9 mouse cellular contexts compared by ENCODE assay signal in genomic region chr13:21710821-21711525, GRCm38 (mm10). TPM values are rescaled to one million over a fixed set of nuclear protein-coding genes. Genes with fewer than 3 reads are reported as not detected.
DNase-seq lines count a peak whose midpoint lies in the region; ATAC-seq and TF ChIP-seq lines count a peak whose summit lies in the region.
"Had no signal": no experiment of that assay in that cellular context is flagged by ENCODE, and none has a peak within 500 bp of the region (broad histone marks: within the 10 kb centered on the region; RNA-seq: fewer than 3 reads in every experiment).

No protein-coding gene starts in this region.

- TF ChIP-seq POLR2A in ES-Bruce4 (IDR thresholded peaks at IDR 0.05; ENCODE audit: insufficient read depth, low read length) = no peak
- TF ChIP-seq POLR2A in testis, adult 2 months (IDR thresholded peaks at IDR 0.05; ENCODE audit: control insufficient read depth, low read depth, low read length) = no peak

- no peaks in the 10 kb centered on the region for H3K36me3 ChIP-seq in ES-Bruce4 (ENCODE audit: control insufficient read depth, insufficient read depth, low read length, poor library complexity, severe bottlenecking)
- no peaks in the 10 kb centered on the region for H3K36me3 ChIP-seq in forebrain, embryonic 13.5 days (ENCODE audit: poor library complexity, severe bottlenecking)
- H3K36me3 ChIP-seq in liver, postnatal 0 days (replicated peaks; ENCODE audit: insufficient read depth, low read length) = no peaks in the 10 kb centered on the region
- no peaks in the 10 kb centered on the region for H3K36me3 ChIP-seq in neural tube, embryonic 14.5 days (ENCODE audit: control insufficient read depth, insufficient read depth, low read length)
- no peaks in the 10 kb centered on the region for H3K36me3 ChIP-seq in testis, adult 2 months (ENCODE audit: control insufficient read depth, insufficient read depth, low read length)

- H3K27ac ChIP-seq in ES-Bruce4 (ENCODE audit: insufficient read depth, low read length) = no peak overlapping the region
- no peak overlapping the region for H3K27ac ChIP-seq in forebrain, embryonic 13.5 days
- H3K27ac ChIP-seq in liver, postnatal 0 days (ENCODE audit: low read depth) = no peak overlapping the region
- H3K27ac ChIP-seq in neural tube, embryonic 14.5 days (ENCODE audit: low read depth, low read length) = no peak overlapping the region
- H3K27ac ChIP-seq in testis, adult 2 months (ENCODE audit: control insufficient read depth, insufficient read depth, low read depth, low read length) = no peak overlapping the region

- no peaks in the 10 kb centered on the region for H3K9me3 ChIP-seq in ES-Bruce4 (replicated peaks; ENCODE audit: control insufficient read depth, insufficient read depth, low read length, poor library complexity, severe bottlenecking)
- H3K9me3 ChIP-seq in forebrain, embryonic 13.5 days (replicated peaks) = no peaks in the 10 kb centered on the region
- no peaks in the 10 kb centered on the region for H3K9me3 ChIP-seq in liver, postnatal 0 days (ENCODE audit: low read length)
- H3K9me3 ChIP-seq in neural tube, embryonic 14.5 days (ENCODE audit: control insufficient read depth, low read length) = no peaks in the 10 kb centered on the region

- ATAC-seq in cerebellum, adult (ENCODE audit: insufficient number of reproducible peaks, low FRiP score, low TSS enrichment) = peak; percentile 38; the same call in 1 of the 2 replicates
- peak; percentile 85 for ATAC-seq in forebrain, embryonic 13.5 days
- ATAC-seq in liver, postnatal 0 days = peak; percentile 66
- peak; percentile 89 for ATAC-seq in neural tube, embryonic 14.5 days (ENCODE audit: low read depth)

- H3K27me3 ChIP-seq in ES-Bruce4 (ENCODE audit: control insufficient read depth, insufficient read depth, low read length, poor library complexity, severe bottlenecking) = no peaks in the 10 kb centered on the region
- H3K27me3 ChIP-seq in forebrain, embryonic 13.5 days = no peaks in the 10 kb centered on the region
- no peaks in the 10 kb centered on the region for H3K27me3 ChIP-seq in liver, postnatal 0 days (ENCODE audit: insufficient read depth, low read length)
- no peaks in the 10 kb centered on the region for H3K27me3 ChIP-seq in neural tube, embryonic 14.5 days (ENCODE audit: control insufficient read depth, insufficient read depth, low read length)
- H3K27me3 ChIP-seq in testis, adult 2 months (ENCODE audit: control insufficient read depth, insufficient read depth, low read length) = no peaks in the 10 kb centered on the region

- 1% methylated on average over 22 of the region's 22 CpGs for WGBS in forebrain, embryonic 13.5 days
- 1% methylated on average over 22 of the region's 22 CpGs for WGBS in liver, postnatal 0 days (ENCODE audit: insufficient replicate concordance)
- 2% methylated on average over 22 of the region's 22 CpGs for WGBS in neural tube, embryonic 14.5 days

- no peaks in the 10 kb centered on the region for H3K4me1 ChIP-seq in ES-Bruce4 (ENCODE audit: control insufficient read depth, insufficient read depth, low read length)
- H3K4me1 ChIP-seq in forebrain, embryonic 13.5 days = peaks cover 8% of the 10 kb centered on the region
- H3K4me1 ChIP-seq in liver, postnatal 0 days (ENCODE audit: insufficient read depth) = peaks cover 14% of the 10 kb centered on the region
- peaks cover 8% of the 10 kb centered on the region; the same call in 1 of the 2 replicates for H3K4me1 ChIP-seq in neural tube, embryonic 14.5 days (ENCODE audit: control insufficient read depth, insufficient read depth, low read length)
- no peaks in the 10 kb centered on the region; the same call in 1 of the 2 replicates for H3K4me1 ChIP-seq in testis, adult 2 months (ENCODE audit: control insufficient read depth, insufficient read depth, low read length)

- peak; percentile 82 to 87 for DNase-seq in heart, postnatal 10 days
- DNase-seq in kidney, postnatal 36 days = peak; percentile 68 to 81
- peak; percentile 82 for DNase-seq in liver, postnatal 0 days

- 0 out of 2 replicates have a peak, but pooled peaks have one; percentile 12 for TF ChIP-seq EP300 in ES-Bruce4 (IDR thresholded peaks at IDR 0.05; ENCODE audit: insufficient read depth, low read depth, low read length)
- no peak for TF ChIP-seq EP300 in liver, postnatal 0 days (IDR thresholded peaks at IDR 0.05; ENCODE audit: low read depth)

- peak overlapping the region; percentile 78 for H3K9ac ChIP-seq in ES-Bruce4 (ENCODE audit: low read depth, poor library complexity, severe bottlenecking)
- peak overlapping the region; percentile 49 for H3K9ac ChIP-seq in forebrain, embryonic 13.5 days
- peak overlapping the region; percentile 28 for H3K9ac ChIP-seq in liver, postnatal 0 days (replicated peaks)
- no peak overlapping the region; the same call in 1 of the 2 replicates for H3K9ac ChIP-seq in neural tube, embryonic 14.5 days (replicated peaks; ENCODE audit: low read depth, low read length)

- peak overlapping the region; percentile 65 for H3K4me2 ChIP-seq in forebrain, embryonic 13.5 days
- H3K4me2 ChIP-seq in liver, postnatal 0 days (ENCODE audit: low read depth, low read length) = peak overlapping the region; percentile 76
- peak overlapping the region; percentile 73 for H3K4me2 ChIP-seq in neural tube, embryonic 14.5 days (ENCODE audit: low read depth, low read length)

- peak overlapping the region; percentile 90 for H3K4me3 ChIP-seq in ES-Bruce4 (ENCODE audit: low read depth, low read length)
- H3K4me3 ChIP-seq in forebrain, embryonic 13.5 days = peak overlapping the region; percentile 49
- peak overlapping the region; percentile 62 for H3K4me3 ChIP-seq in liver, postnatal 0 days (ENCODE audit: low read depth, low read length)
- peak overlapping the region; percentile 58 for H3K4me3 ChIP-seq in neural tube, embryonic 14.5 days (ENCODE audit: low read depth, low read length)
- peak overlapping the region; percentile 59 for H3K4me3 ChIP-seq in testis, adult 2 months (ENCODE audit: control insufficient read depth, low read depth, low read length)

- intact Hi-C loops in heart, postnatal 10 days (cut with DNase I) = loop anchor here (2.0 to 10.0 kb wide), 7 partner anchors 74 to 1806 kb away; partner anchors contain the start of genes Zfp184 and Zkscan3

- no peak for TF ChIP-seq CTCF in ES-Bruce4 (IDR thresholded peaks at IDR 0.05; ENCODE audit: low read depth, low read length)
- no peak for TF ChIP-seq CTCF in liver, postnatal 0 days (IDR thresholded peaks at IDR 0.05; ENCODE audit: low read depth)
- no peak for TF ChIP-seq CTCF in testis, adult 2 months (IDR thresholded peaks at IDR 0.05; ENCODE audit: control insufficient read depth, insufficient read depth, insufficient replicate concordance, low read depth, low read length)

RNA-seq across cellular contexts. Expression of gene Hist1h2bl, which starts 5.0 kb away (rescaled TPM):
- 25.5 and 27.2 TPM in 2 replicates for polyA plus RNA-seq in ES-Bruce4 (2011; ENCODE audit: insufficient read depth, insufficient read length, low read depth, missing spikeins)
- polyA plus RNA-seq in forebrain, embryonic 13.5 days (2015; fragmentation: Nextera tagmentation; extraction: Ambion mirVana) = 1.7 and 4.8 TPM in 2 replicates
- 100 to 1,000 TPM; 206 to 220 TPM for total RNA-seq in heart, postnatal 10 days (2021)
- 0.51 and 1.9 TPM in 2 replicates for polyA plus RNA-seq in liver, postnatal 0 days (2015; fragmentation: Nextera tagmentation; extraction: Ambion mirVana)
- 1.5 TPM in 1 of 2 replicates, not detected in the other for polyA plus RNA-seq in neural tube, embryonic 14.5 days (2014; fragmentation: Nextera tagmentation; extraction: Ambion mirVana)
- 3.2 and 3.6 TPM in 2 replicates for polyA plus RNA-seq in testis, adult 2 months (2012; rRNA removed)

RNA-seq across cellular contexts. Expression of gene Hist1h2ai, which starts 5.2 kb away (rescaled TPM):
- polyA plus RNA-seq in ES-Bruce4 (2011; ENCODE audit: insufficient read depth, insufficient read length, low read depth, missing spikeins) = 3.6 TPM in 1 of 2 replicates, not detected in the other
- 23.7 and 32.4 TPM in 2 replicates for polyA plus RNA-seq in forebrain, embryonic 13.5 days (2015; fragmentation: Nextera tagmentation; extraction: Ambion mirVana)
- total RNA-seq in heart, postnatal 10 days (2021) = 100 to 1,000 TPM; 201 to 229 TPM
- polyA plus RNA-seq in liver, postnatal 0 days (2015; fragmentation: Nextera tagmentation; extraction: Ambion mirVana) = 16.4 and 20.2 TPM in 2 replicates
- polyA plus RNA-seq in neural tube, embryonic 14.5 days (2014; fragmentation: Nextera tagmentation; extraction: Ambion mirVana) = 7.0 and 9.4 TPM in 2 replicates
- 2.0 and 6.1 TPM in 2 replicates for polyA plus RNA-seq in testis, adult 2 months (2012; rRNA removed)

RNA-seq across cellular contexts. Expression of gene Hist1h3h, which starts 6.5 kb away (rescaled TPM):
- 25.3 and 31.8 TPM in 2 replicates for polyA plus RNA-seq in ES-Bruce4 (2011; ENCODE audit: insufficient read depth, insufficient read length, low read depth, missing spikeins)
- polyA plus RNA-seq in forebrain, embryonic 13.5 days (2015; fragmentation: Nextera tagmentation; extraction: Ambion mirVana) = 23.7 and 35.3 TPM in 2 replicates
- total RNA-seq in heart, postnatal 10 days (2021) = 100 to 1,000 TPM; 284 to 332 TPM
- 7.1 and 8.7 TPM in 2 replicates for polyA plus RNA-seq in liver, postnatal 0 days (2015; fragmentation: Nextera tagmentation; extraction: Ambion mirVana)
- polyA plus RNA-seq in neural tube, embryonic 14.5 days (2014; fragmentation: Nextera tagmentation; extraction: Ambion mirVana) = 0.79 and 2.4 TPM in 2 replicates
- 14.7 and 20.5 TPM in 2 replicates for polyA plus RNA-seq in testis, adult 2 months (2012; rRNA removed)

RNA-seq across cellular contexts. Expression of gene Hist1h2bm, which starts 10.9 kb away (rescaled TPM):
- polyA plus RNA-seq in ES-Bruce4 (2011; ENCODE audit: insufficient read depth, insufficient read length, low read depth, missing spikeins) = 14.2 and 21.7 TPM in 2 replicates
- 5.9 and 6.9 TPM in 2 replicates for polyA plus RNA-seq in forebrain, embryonic 13.5 days (2015; fragmentation: Nextera tagmentation; extraction: Ambion mirVana)
- total RNA-seq in heart, postnatal 10 days (2021) = 10 to 100 TPM; 54.7 to 69.5 TPM
- polyA plus RNA-seq in liver, postnatal 0 days (2015; fragmentation: Nextera tagmentation; extraction: Ambion mirVana) = 1.6 and 2.3 TPM in 2 replicates
- 0.82 TPM in 1 of 2 replicates, not detected in the other for polyA plus RNA-seq in neural tube, embryonic 14.5 days (2014; fragmentation: Nextera tagmentation; extraction: Ambion mirVana)
- polyA plus RNA-seq in testis, adult 2 months (2012; rRNA removed) = 6.1 and 6.2 TPM in 2 replicates

RNA-seq across cellular contexts. Expression of gene Olfr1359, which starts 13.1 kb away (rescaled TPM):
- not detected in 2 replicates for polyA plus RNA-seq in ES-Bruce4 (2011; ENCODE audit: insufficient read depth, insufficient read length, low read depth, missing spikeins)
- polyA plus RNA-seq in forebrain, embryonic 13.5 days (2015; fragmentation: Nextera tagmentation; extraction: Ambion mirVana) = not detected in 2 replicates
- total RNA-seq in heart, postnatal 10 days (2021) = not detected
- polyA plus RNA-seq in liver, postnatal 0 days (2015; fragmentation: Nextera tagmentation; extraction: Ambion mirVana) = not detected in 2 replicates
- not detected in 2 replicates for polyA plus RNA-seq in neural tube, embryonic 14.5 days (2014; fragmentation: Nextera tagmentation; extraction: Ambion mirVana)
- polyA plus RNA-seq in testis, adult 2 months (2012; rRNA removed) = 0.35 and 0.38 TPM in 2 replicates
- polyA plus RNA-seq: large intestine, adult 2 months had no signal

Comparison
In these comparisons a context has a peak if more than half of its experiments do, and no peak if none do; other contexts are left out.
1. ATAC-seq: peak in every context shown above with its lines; median percentile 89 in neural tube, embryonic 14.5 days; 85 in forebrain, embryonic 13.5 days; 66 in liver, postnatal 0 days; 38 in cerebellum, adult.